Mouse (Mus musculus) hindbrain, embryonic 13.5 days (tissue): Measurements from ENCODE around the gene Cfl1. TPM values are rescaled to one million over a fixed set of nuclear protein-coding genes. Genes with fewer than 3 reads are reported as not detected.

Experiments
- ATAC-seq: fragments of 200-750 bp; cut with Nextera tagmentation; 2 replicates; pipeline ENCODE4 v1.8.0; 2017; ENCODE audit warnings: moderate TSS enrichment; ENCODE audit not compliant: low FRiP score
- H3K27ac ChIP-seq: fragments of 300-500 bp; sonication (generic); 2 replicates; pipeline ENCODE4 v1.5.1; 2015; ENCODE audit warnings: inconsistent platforms, mild to moderate bottlenecking, moderate library complexity
- H3K27me3 ChIP-seq: fragments of 300-500 bp; sonication (generic); 2 replicates; pipeline ENCODE4 v1.6.1; 2015; ENCODE audit warnings: mild to moderate bottlenecking, inconsistent platforms
- H3K36me3 ChIP-seq: fragments of 300-500 bp; sonication (generic); 2 replicates; pipeline ENCODE4 v1.6.1; 2015; ENCODE audit warnings: mild to moderate bottlenecking, inconsistent platforms
- H3K4me1 ChIP-seq: fragments of 300-500 bp; sonication (generic); replicated peaks from 2 replicates; pipeline ENCODE4 v1.6.1; 2015; ENCODE audit warnings: inconsistent platforms
- H3K4me2 ChIP-seq: fragments of 300-500 bp; sonication (generic); 2 replicates; pipeline ENCODE4 v1.6.1; 2015; ENCODE audit warnings: inconsistent platforms, mild to moderate bottlenecking, moderate library complexity
- H3K4me3 ChIP-seq: fragments of 300-500 bp; sonication (generic); 2 replicates; pipeline ENCODE4 v1.5.1; 2015; ENCODE audit warnings: mild to moderate bottlenecking, inconsistent platforms
- H3K9ac ChIP-seq: fragments of 300-500 bp; sonication (generic); 2 replicates; pipeline ENCODE4 v1.6.1; 2015; ENCODE audit warnings: mild to moderate bottlenecking, inconsistent platforms
- H3K9me3 ChIP-seq: fragments of 300-500 bp; sonication (generic); 2 replicates; pipeline ENCODE4 v1.6.1; 2016; ENCODE audit warnings: inconsistent platforms
- WGBS: fragments of 180-500 bp; shearing (Covaris S2); methylation state at CpG from one replicate; pipeline ENCODE4 v1.1.7; 2015; 5-methylcytosine and 5-hydroxymethylcytosine counted together
- polyA plus RNA-seq: library from polyadenylated mRNA; unstranded; fragments of >200 nt; fragmentation: Nextera tagmentation; extraction: Ambion mirVana; gene quantifications from 2 replicates; pipeline ENCODE4 v1.2.1, GENCODE M21; 2015

Gene Cfl1
- polyA plus RNA-seq, 1 experiment from 2014 or later: 3,676 TPM

GRCm38 (mm10) chr19:5471846-5472245 is 18.4 kb upstream of the Cfl1 start:
- H3K4me3 ChIP-seq: no peak overlapping the region
- no peak for ATAC-seq
- 50% methylated on average over 5 of the region's 5 CpGs for WGBS
- no peak overlapping the region for H3K4me2 ChIP-seq
- H3K27me3 ChIP-seq: no peaks in the 10 kb centered on the region
- peaks cover 16% of the 10 kb centered on the region for H3K36me3 ChIP-seq
- H3K4me1 ChIP-seq: peaks cover 28% of the 10 kb centered on the region
- H3K9ac ChIP-seq: no peak overlapping the region
- no peak overlapping the region for H3K27ac ChIP-seq
- H3K9me3 ChIP-seq: no peaks in the 10 kb centered on the region

GRCm38 (mm10) chr19:5472857-5473256 is 17.4 kb upstream of the Cfl1 start:
- ATAC-seq: no peak
- Histone ChIP-seq H3K4me1 (peaks cover 28% of the 10 kb centered on the region), H3K9ac (no peak overlapping the region), H3K27ac (no peak overlapping the region), H3K36me3 (peaks cover 11% of the 10 kb centered on the region), H3K4me2 (no peak overlapping the region), H3K9me3 (no peaks in the 10 kb centered on the region), H3K4me3 (no peak overlapping the region), H3K27me3 (no peaks in the 10 kb centered on the region)
- WGBS: 79% methylated on average over 3 of the region's 3 CpGs

- H3K9ac ChIP-seq: peak within 1 kb of the TSS; percentile 86
- ATAC-seq: peak; percentile 58
- peak within 1 kb of the TSS; percentile 95 for H3K4me2 ChIP-seq
- peak within 1 kb of the TSS; percentile 69 for H3K27ac ChIP-seq
- H3K9me3 ChIP-seq: no peaks in the 10 kb centered on the region
- no peaks in the 10 kb centered on the region for H3K27me3 ChIP-seq
- H3K4me3 ChIP-seq: peak within 1 kb of the TSS; percentile 58
- peaks cover 11% of the 10 kb centered on the region for H3K36me3 ChIP-seq
- 3% methylated on average over 22 of the region's 22 CpGs for WGBS
- peaks cover 28% of the 10 kb centered on the region for H3K4me1 ChIP-seq
Measured at GRCm38 (mm10) chr19:5473720-5474119, 16.5 kb upstream of the Cfl1 start, which contains the start of gene Efemp2. Gene Efemp2 (plus strand): TSS chr19:5473954.

GRCm38 (mm10) chr19:5474281-5475068 is 15.8 kb upstream of the Cfl1 start:
- peaks cover 19% of the 10 kb centered on the region for H3K36me3 ChIP-seq
- peak; percentile 60 for ATAC-seq
- H3K4me2 ChIP-seq: peak overlapping the region; percentile 95
- H3K4me3 ChIP-seq: peak overlapping the region; percentile 58
- no peaks in the 10 kb centered on the region for H3K9me3 ChIP-seq
- H3K4me1 ChIP-seq: peaks cover 28% of the 10 kb centered on the region
- under 1% methylated on average over 46 of the region's 68 CpGs for WGBS
- peak overlapping the region; percentile 69 for H3K27ac ChIP-seq
- H3K27me3 ChIP-seq: no peaks in the 10 kb centered on the region
- peak overlapping the region; percentile 86 for H3K9ac ChIP-seq

GRCm38 (mm10) chr19:5475069-5475714 is 15.1 kb upstream of the Cfl1 start:
- Histone ChIP-seq H3K27me3 (no peaks in the 10 kb centered on the region), H3K4me1 (peaks cover 28% of the 10 kb centered on the region), H3K9me3 (no peaks in the 10 kb centered on the region), H3K4me3 (peak overlapping the region; percentile 58), H3K36me3 (peaks cover 25% of the 10 kb centered on the region), H3K9ac (peak overlapping the region; percentile 86), H3K27ac (peak overlapping the region; percentile 69), H3K4me2 (peak overlapping the region; percentile 95)
- no peak for ATAC-seq
- 22% methylated on average over 13 of the region's 13 CpGs for WGBS

- Histone ChIP-seq H3K4me2 (no peak overlapping the region), H3K4me1 (peaks cover 24% of the 10 kb centered on the region), H3K9ac (no peak overlapping the region), H3K4me3 (no peak overlapping the region), H3K9me3 (no peaks in the 10 kb centered on the region), H3K36me3 (peaks cover 44% of the 10 kb centered on the region), H3K27me3 (no peaks in the 10 kb centered on the region), H3K27ac (no peak overlapping the region)
- ATAC-seq: no peak
- 87% methylated on average over 10 of the region's 10 CpGs for WGBS
Measured at GRCm38 (mm10) chr19:5477004-5477667, 13.1 kb upstream of the Cfl1 start.

DNA sequence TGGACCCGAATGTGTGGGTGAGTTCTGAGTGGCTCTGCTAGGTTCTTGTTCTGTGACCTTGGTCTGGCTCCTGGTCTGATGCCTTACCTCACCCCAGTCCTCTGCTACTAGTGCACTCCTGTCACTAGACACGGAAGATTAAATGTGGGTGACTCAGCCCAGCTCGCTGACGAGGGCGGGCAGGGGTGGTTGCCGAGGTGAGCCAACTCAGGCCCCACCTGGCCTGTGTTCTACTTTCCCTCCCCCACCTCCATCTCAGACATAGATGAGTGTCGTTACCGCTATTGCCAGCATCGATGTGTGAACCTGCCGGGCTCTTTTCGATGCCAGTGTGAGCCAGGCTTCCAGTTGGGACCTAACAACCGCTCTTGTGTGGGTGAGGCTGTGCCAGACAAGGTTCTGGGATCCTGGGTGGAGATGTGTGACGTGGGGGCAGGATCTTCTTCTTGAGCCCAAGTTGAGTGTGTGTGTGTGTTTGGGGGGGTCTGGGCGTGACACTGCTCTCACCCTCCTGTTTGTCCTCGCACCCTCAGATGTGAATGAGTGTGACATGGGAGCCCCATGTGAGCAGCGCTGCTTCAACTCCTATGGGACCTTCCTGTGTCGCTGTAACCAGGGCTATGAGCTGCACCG is 12.5 kb upstream of the Cfl1 start:
- Histone ChIP-seq H3K27ac (no peak overlapping the region), H3K36me3 (peaks cover 51% of the 10 kb centered on the region), H3K9ac (no peak overlapping the region), H3K9me3 (no peaks in the 10 kb centered on the region), H3K4me3 (no peak overlapping the region), H3K27me3 (no peaks in the 10 kb centered on the region), H3K4me1 (peaks cover 24% of the 10 kb centered on the region), H3K4me2 (no peak overlapping the region)
- 92% methylated on average over 18 of the region's 18 CpGs for WGBS
- ATAC-seq: no peak

DNA sequence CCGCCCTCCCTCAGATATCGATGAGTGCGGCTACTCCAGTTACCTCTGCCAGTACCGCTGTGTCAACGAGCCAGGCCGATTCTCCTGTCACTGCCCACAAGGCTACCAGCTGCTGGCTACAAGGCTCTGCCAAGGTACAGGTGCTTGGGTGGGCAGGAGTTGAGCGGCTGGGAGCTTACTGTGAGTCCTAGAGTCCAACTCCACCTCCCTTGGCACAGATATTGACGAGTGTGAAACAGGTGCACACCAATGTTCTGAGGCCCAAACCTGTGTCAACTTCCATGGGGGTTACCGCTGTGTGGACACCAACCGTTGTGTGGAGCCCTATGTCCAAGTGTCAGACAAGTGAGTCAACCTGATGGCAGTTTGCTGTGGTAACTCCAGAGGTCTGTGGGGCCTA is 10.2 kb upstream of the Cfl1 start:
- Histone ChIP-seq H3K4me3 (no peak overlapping the region), H3K4me2 (no peak overlapping the region), H3K36me3 (peaks cover 73% of the 10 kb centered on the region), H3K27me3 (no peaks in the 10 kb centered on the region), H3K9ac (no peak overlapping the region), H3K9me3 (no peaks in the 10 kb centered on the region), H3K27ac (no peak overlapping the region), H3K4me1 (peaks cover 11% of the 10 kb centered on the region)
- no peak for ATAC-seq
- 96% methylated on average over 10 of the region's 10 CpGs for WGBS

- Histone ChIP-seq H3K9me3 (no peaks in the 10 kb centered on the region), H3K4me1 (peaks cover 2% of the 10 kb centered on the region; the same call in 1 of the 2 replicates), H3K27me3 (no peaks in the 10 kb centered on the region), H3K4me3 (no peak overlapping the region), H3K27ac (no peak overlapping the region), H3K36me3 (peaks cover 87% of the 10 kb centered on the region), H3K4me2 (no peak overlapping the region), H3K9ac (no peak overlapping the region)
- no peak for ATAC-seq
- WGBS: 90% methylated on average over 10 of the region's 10 CpGs
Measured at GRCm38 (mm10) chr19:5481398-5481797, 8.9 kb upstream of the Cfl1 start.

DNA sequence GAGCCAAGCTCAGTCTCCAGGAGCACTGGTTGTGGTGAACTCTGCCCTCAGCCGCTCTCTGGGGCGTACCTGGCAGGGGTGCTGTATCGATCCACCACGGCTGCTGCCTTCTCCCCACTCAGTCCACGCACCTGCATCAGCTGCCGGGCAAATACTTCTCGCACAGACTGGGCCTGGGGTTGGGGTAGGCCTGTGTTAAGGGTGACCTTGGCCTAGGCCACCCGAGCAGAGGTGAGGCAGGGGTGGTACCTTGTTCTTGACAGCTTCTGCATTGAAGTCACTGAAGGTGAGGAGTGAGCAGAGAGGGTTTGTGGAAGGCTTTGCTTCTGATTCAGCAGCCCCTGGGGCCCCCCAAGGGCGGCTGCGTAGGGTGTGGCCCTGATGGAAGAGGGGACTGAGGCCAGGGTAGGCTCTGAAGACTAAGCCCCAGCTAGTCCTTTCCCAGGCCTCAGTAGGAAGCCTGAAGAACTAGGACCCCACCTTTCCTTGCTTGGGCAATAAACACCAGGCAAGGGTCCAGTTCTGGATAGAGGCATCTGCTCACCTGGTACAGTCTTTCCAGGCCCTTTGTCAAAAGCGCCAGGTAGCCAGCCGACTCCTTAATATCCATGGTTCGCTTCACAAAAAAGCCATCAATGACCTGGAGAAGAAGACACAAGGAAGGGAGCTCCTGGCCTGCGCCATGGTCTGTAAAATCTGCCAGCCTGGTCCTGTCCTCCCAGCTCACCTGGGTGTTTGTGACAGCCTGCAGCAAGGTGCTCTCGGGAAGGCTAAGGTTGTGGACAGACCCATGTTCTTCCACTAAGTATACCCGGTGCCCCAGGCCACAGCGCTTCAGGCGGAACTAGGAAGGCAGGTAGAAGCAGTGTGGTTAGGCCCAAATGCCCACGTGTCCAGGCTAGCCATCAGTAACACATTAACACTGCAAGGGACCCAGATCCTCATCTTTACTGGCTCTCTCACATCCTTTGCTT is 6.6 kb upstream of the Cfl1 start:
- Histone ChIP-seq H3K27me3 (no peaks in the 10 kb centered on the region), H3K9me3 (no peaks in the 10 kb centered on the region), H3K4me3 (no peak overlapping the region), H3K4me2 (no peak overlapping the region), H3K4me1 (peaks cover 21% of the 10 kb centered on the region), H3K36me3 (peaks cover 76% of the 10 kb centered on the region), H3K9ac (no peak overlapping the region), H3K27ac (no peak overlapping the region)
- 95% methylated on average over 19 of the region's 19 CpGs for WGBS
- ATAC-seq: no peak

DNA sequence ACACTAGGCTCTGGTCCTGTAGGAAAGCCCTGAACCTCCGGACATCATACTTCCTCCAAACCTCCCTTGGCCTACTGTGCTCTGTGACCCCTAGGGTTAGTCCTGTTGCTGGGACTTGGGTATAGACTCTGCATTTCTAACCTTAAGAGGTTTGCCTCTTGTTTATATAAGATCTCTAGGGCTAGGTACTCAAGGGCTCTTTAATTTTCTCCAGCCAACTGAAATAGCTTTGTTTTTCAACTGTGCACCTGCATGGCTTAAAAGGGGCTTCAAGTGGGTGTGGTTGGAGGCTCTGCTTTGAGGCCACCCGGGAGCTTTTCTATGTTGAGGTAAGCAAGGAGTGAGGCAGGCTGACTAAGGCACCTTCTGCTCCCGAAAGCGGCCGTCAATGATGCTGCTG is 5.8 kb upstream of the Cfl1 start:
- H3K9me3 ChIP-seq: no peaks in the 10 kb centered on the region
- peaks cover 68% of the 10 kb centered on the region for H3K36me3 ChIP-seq
- no peak overlapping the region for H3K9ac ChIP-seq
- no peak overlapping the region for H3K27ac ChIP-seq
- peaks cover 29% of the 10 kb centered on the region for H3K4me1 ChIP-seq
- ATAC-seq: no peak
- H3K4me3 ChIP-seq: no peak overlapping the region
- no peak overlapping the region for H3K4me2 ChIP-seq
- 91% methylated on average over 5 of the region's 5 CpGs for WGBS
- H3K27me3 ChIP-seq: no peaks in the 10 kb centered on the region
